Mouse (Mus musculus): Measurements from ENCODE around the gene Gm10447. TPM values are rescaled to one million over a fixed set of nuclear protein-coding genes. Genes with fewer than 3 reads are reported as not detected.

The Gm10447 gene
- polyA plus RNA-seq, 1 experiment from 2014 or later = 0.19 TPM

GRCm38 (mm10) chr11:53452396-53452795, 4.5 kb downstream of the Gm10447 start:
- Histone ChIP-seq H3K27me3 (ENCODE audit: control insufficient read depth, insufficient read depth, low read length) (peaks cover 10% of the 10 kb centered on the region), H3K9ac (ENCODE audit: low read depth, low read length) (no peak overlapping the region), H3K4me1 (replicated peaks; ENCODE audit: control insufficient read depth, insufficient read depth, low read length) (no peaks in the 10 kb centered on the region), H3K9me3 (ENCODE audit: control insufficient read depth, low read length) (no peaks in the 10 kb centered on the region), H3K4me2 (replicated peaks; ENCODE audit: low read depth, low read length) (no peak overlapping the region), H3K4me3 (ENCODE audit: low read depth, low read length) (no peak overlapping the region), H3K27ac (ENCODE audit: low read depth, low read length) (no peak overlapping the region), H3K36me3 (ENCODE audit: control insufficient read depth, insufficient read depth, low read length) (no peaks in the 10 kb centered on the region)
- ATAC-seq (ENCODE audit: low FRiP score) = no peak
- WGBS = 94% methylated on average over 9 of the region's 9 CpGs
- DNase-seq (ENCODE audit: low spot score) = no peak

- H3K27me3 ChIP-seq (ENCODE audit: control insufficient read depth, insufficient read depth, low read length) = peaks cover 2% of the 10 kb centered on the region; the same call in 1 of the 2 replicates
- no peak overlapping the region for H3K4me3 ChIP-seq (ENCODE audit: low read depth, low read length)
- no peaks in the 10 kb centered on the region for H3K36me3 ChIP-seq (ENCODE audit: control insufficient read depth, insufficient read depth, low read length)
- H3K27ac ChIP-seq (ENCODE audit: low read depth, low read length) = no peak overlapping the region
- H3K9me3 ChIP-seq (ENCODE audit: control insufficient read depth, low read length) = no peaks in the 10 kb centered on the region
- no peak for DNase-seq (ENCODE audit: low spot score)
- 65% methylated on average over 2 of the region's 2 CpGs for WGBS
- no peaks in the 10 kb centered on the region for H3K4me1 ChIP-seq (replicated peaks; ENCODE audit: control insufficient read depth, insufficient read depth, low read length)
- H3K9ac ChIP-seq (ENCODE audit: low read depth, low read length) = no peak overlapping the region
- no peak for ATAC-seq (ENCODE audit: low FRiP score)
- H3K4me2 ChIP-seq (replicated peaks; ENCODE audit: low read depth, low read length) = no peak overlapping the region
Measured at GRCm38 (mm10) chr11:53451361-53451760, 5.5 kb downstream of the Gm10447 start.

- no peaks in the 10 kb centered on the region for H3K36me3 ChIP-seq (ENCODE audit: control insufficient read depth, insufficient read depth, low read length)
- H3K4me1 ChIP-seq (replicated peaks; ENCODE audit: control insufficient read depth, insufficient read depth, low read length) = no peaks in the 10 kb centered on the region
- H3K4me3 ChIP-seq (ENCODE audit: low read depth, low read length) = no peak overlapping the region
- no peak for ATAC-seq (ENCODE audit: low FRiP score)
- no peaks in the 10 kb centered on the region for H3K27me3 ChIP-seq (ENCODE audit: control insufficient read depth, insufficient read depth, low read length)
- WGBS = 63% methylated on average over 15 of the region's 15 CpGs
- no peak for DNase-seq (ENCODE audit: low spot score)
- H3K9me3 ChIP-seq (ENCODE audit: control insufficient read depth, low read length) = no peaks in the 10 kb centered on the region
- no peak overlapping the region for H3K9ac ChIP-seq (ENCODE audit: low read depth, low read length)
- H3K4me2 ChIP-seq (replicated peaks; ENCODE audit: low read depth, low read length) = no peak overlapping the region
- no peak overlapping the region for H3K27ac ChIP-seq (ENCODE audit: low read depth, low read length)
Measured at GRCm38 (mm10) chr11:53450070-53450705, 6.7 kb downstream of the Gm10447 start.

- 91% methylated on average over 1 of the region's 1 CpGs for WGBS
- no peak overlapping the region for H3K4me3 ChIP-seq (ENCODE audit: low read depth, low read length)
- no peaks in the 10 kb centered on the region for H3K9me3 ChIP-seq (ENCODE audit: control insufficient read depth, low read length)
- H3K36me3 ChIP-seq (ENCODE audit: control insufficient read depth, insufficient read depth, low read length) = no peaks in the 10 kb centered on the region
- H3K27ac ChIP-seq (ENCODE audit: low read depth, low read length) = no peak overlapping the region
- H3K4me1 ChIP-seq (replicated peaks; ENCODE audit: control insufficient read depth, insufficient read depth, low read length) = no peaks in the 10 kb centered on the region
- no peak for DNase-seq (ENCODE audit: low spot score)
- H3K27me3 ChIP-seq (ENCODE audit: control insufficient read depth, insufficient read depth, low read length) = no peaks in the 10 kb centered on the region
- ATAC-seq (ENCODE audit: low FRiP score) = no peak
- no peak overlapping the region for H3K4me2 ChIP-seq (replicated peaks; ENCODE audit: low read depth, low read length)
- H3K9ac ChIP-seq (ENCODE audit: low read depth, low read length) = no peak overlapping the region
Measured at GRCm38 (mm10) chr11:53448529-53448928, 8.4 kb downstream of the Gm10447 start.

GRCm38 (mm10) chr11:53447996-53448395, 8.9 kb downstream of the Gm10447 start:
- no peak overlapping the region for H3K9ac ChIP-seq (ENCODE audit: low read depth, low read length)
- no peak overlapping the region for H3K27ac ChIP-seq (ENCODE audit: low read depth, low read length)
- no peaks in the 10 kb centered on the region for H3K36me3 ChIP-seq (ENCODE audit: control insufficient read depth, insufficient read depth, low read length)
- H3K9me3 ChIP-seq (ENCODE audit: control insufficient read depth, low read length) = no peaks in the 10 kb centered on the region
- no peak for DNase-seq (ENCODE audit: low spot score)
- 89% methylated on average over 8 of the region's 8 CpGs for WGBS
- no peaks in the 10 kb centered on the region for H3K4me1 ChIP-seq (replicated peaks; ENCODE audit: control insufficient read depth, insufficient read depth, low read length)
- no peak overlapping the region for H3K4me3 ChIP-seq (ENCODE audit: low read depth, low read length)
- no peak overlapping the region for H3K4me2 ChIP-seq (replicated peaks; ENCODE audit: low read depth, low read length)
- ATAC-seq (ENCODE audit: low FRiP score) = no peak
- no peaks in the 10 kb centered on the region for H3K27me3 ChIP-seq (ENCODE audit: control insufficient read depth, insufficient read depth, low read length)

GRCm38 (mm10) chr11:53446183-53446582, 10.7 kb downstream of the Gm10447 start:
- H3K4me2 ChIP-seq (replicated peaks; ENCODE audit: low read depth, low read length) = no peak overlapping the region
- H3K9ac ChIP-seq (ENCODE audit: low read depth, low read length) = no peak overlapping the region
- H3K27ac ChIP-seq (ENCODE audit: low read depth, low read length) = no peak overlapping the region
- no peak overlapping the region for H3K4me3 ChIP-seq (ENCODE audit: low read depth, low read length)
- H3K27me3 ChIP-seq (ENCODE audit: control insufficient read depth, insufficient read depth, low read length) = no peaks in the 10 kb centered on the region
- ATAC-seq (ENCODE audit: low FRiP score) (no peak), DNase-seq (ENCODE audit: low spot score) (no peak)
- H3K4me1 ChIP-seq (replicated peaks; ENCODE audit: control insufficient read depth, insufficient read depth, low read length) = no peaks in the 10 kb centered on the region
- no peaks in the 10 kb centered on the region for H3K36me3 ChIP-seq (ENCODE audit: control insufficient read depth, insufficient read depth, low read length)
- no peaks in the 10 kb centered on the region for H3K9me3 ChIP-seq (ENCODE audit: control insufficient read depth, low read length)
- 89% methylated on average over 13 of the region's 13 CpGs for WGBS

- DNase-seq (ENCODE audit: low spot score) = no peak
- H3K9me3 ChIP-seq (ENCODE audit: control insufficient read depth, low read length) = no peaks in the 10 kb centered on the region
- WGBS = 65% methylated on average over 13 of the region's 13 CpGs
- no peaks in the 10 kb centered on the region for H3K27me3 ChIP-seq (ENCODE audit: control insufficient read depth, insufficient read depth, low read length)
- H3K4me1 ChIP-seq (replicated peaks; ENCODE audit: control insufficient read depth, insufficient read depth, low read length) = no peaks in the 10 kb centered on the region
- H3K27ac ChIP-seq (ENCODE audit: low read depth, low read length) = no peak overlapping the region
- no peak overlapping the region for H3K4me2 ChIP-seq (replicated peaks; ENCODE audit: low read depth, low read length)
- no peak overlapping the region for H3K9ac ChIP-seq (ENCODE audit: low read depth, low read length)
- no peaks in the 10 kb centered on the region for H3K36me3 ChIP-seq (ENCODE audit: control insufficient read depth, insufficient read depth, low read length)
- ATAC-seq (ENCODE audit: low FRiP score) = no peak
- H3K4me3 ChIP-seq (ENCODE audit: low read depth, low read length) = no peak overlapping the region
Measured at GRCm38 (mm10) chr11:53445562-53445961, 11.3 kb downstream of the Gm10447 start.

GRCm38 (mm10) chr11:53443861-53444260, 13.0 kb downstream of the Gm10447 start:
- H3K9me3 ChIP-seq (ENCODE audit: control insufficient read depth, low read length) = no peaks in the 10 kb centered on the region
- no peaks in the 10 kb centered on the region for H3K27me3 ChIP-seq (ENCODE audit: control insufficient read depth, insufficient read depth, low read length)
- H3K4me2 ChIP-seq (replicated peaks; ENCODE audit: low read depth, low read length) = no peak overlapping the region
- 43% methylated on average over 6 of the region's 6 CpGs for WGBS
- no peaks in the 10 kb centered on the region for H3K36me3 ChIP-seq (ENCODE audit: control insufficient read depth, insufficient read depth, low read length)
- H3K4me1 ChIP-seq (replicated peaks; ENCODE audit: control insufficient read depth, insufficient read depth, low read length) = no peaks in the 10 kb centered on the region
- DNase-seq (ENCODE audit: low spot score) = no peak
- no peak overlapping the region for H3K9ac ChIP-seq (ENCODE audit: low read depth, low read length)
- no peak for ATAC-seq (ENCODE audit: low FRiP score)
- no peak overlapping the region for H3K4me3 ChIP-seq (ENCODE audit: low read depth, low read length)
- no peak overlapping the region for H3K27ac ChIP-seq (ENCODE audit: low read depth, low read length)

- DNase-seq (ENCODE audit: low spot score) = no peak
- H3K4me3 ChIP-seq (ENCODE audit: low read depth, low read length) = no peak overlapping the region
Measured at GRCm38 (mm10) chr11:53441921-53442320, 15.0 kb downstream of the Gm10447 start.

More at GRCm38 (mm10) chr11:53441921-53442320, 15.0 kb downstream of the Gm10447 start:
- Histone ChIP-seq H3K9ac (ENCODE audit: low read depth, low read length) (no peak overlapping the region), H3K4me2 (replicated peaks; ENCODE audit: low read depth, low read length) (no peak overlapping the region), H3K4me1 (replicated peaks; ENCODE audit: control insufficient read depth, insufficient read depth, low read length) (no peaks in the 10 kb centered on the region), H3K36me3 (ENCODE audit: control insufficient read depth, insufficient read depth, low read length) (no peaks in the 10 kb centered on the region), H3K27ac (ENCODE audit: low read depth, low read length) (0 out of 2 replicates have a peak overlapping the region, but pooled peaks have one; percentile 10), H3K27me3 (ENCODE audit: control insufficient read depth, insufficient read depth, low read length) (no peaks in the 10 kb centered on the region), H3K9me3 (ENCODE audit: control insufficient read depth, low read length) (no peaks in the 10 kb centered on the region)
- WGBS = 57% methylated on average over 12 of the region's 12 CpGs
- ATAC-seq (ENCODE audit: low FRiP score) = no peak

Data from hindbrain, embryonic 11.5 days (tissue).